Mouse (Mus musculus): ENCODE results near the gene Tmem252. TPM values are rescaled to one million over a fixed set of nuclear protein-coding genes. Genes with fewer than 3 reads are reported as not detected.

The Tmem252 gene
- polyA plus RNA-seq, 1 experiment from 2014 or later: 7.2 TPM

Other genes starting within 250 kb of the Tmem252 start
- gene Fam122a, start 196.7 kb upstream of the Tmem252 start, polyA plus RNA-seq (2015; fragmentation: Nextera tagmentation; extraction: Ambion mirVana): 49.9 and 55.2 TPM in 2 replicates
- gene Pip5k1b, start 118.1 kb upstream of the Tmem252 start, polyA plus RNA-seq (2015; fragmentation: Nextera tagmentation; extraction: Ambion mirVana): 4.7 and 5.3 TPM in 2 replicates
- 10.9 and 11.9 TPM in 2 replicates for gene Pgm5, start 187.8 kb downstream of the Tmem252 start, polyA plus RNA-seq (2015; fragmentation: Nextera tagmentation; extraction: Ambion mirVana)
- 251 and 260 TPM in 2 replicates for gene Gm10053, start 201.7 kb downstream of the Tmem252 start, polyA plus RNA-seq (2015; fragmentation: Nextera tagmentation; extraction: Ambion mirVana)
- not detected in 2 replicates for gene Foxd4, start 227.2 kb downstream of the Tmem252 start, polyA plus RNA-seq (2015; fragmentation: Nextera tagmentation; extraction: Ambion mirVana)